Mouse (Mus musculus): ENCODE results near the gene Samd14.
"Not testable (repeated sequence)": the region's sequence is repeated elsewhere in the genome, so short reads cannot be mapped to it uniquely, and the experiment has no call there.

Gene Samd14

DNA sequence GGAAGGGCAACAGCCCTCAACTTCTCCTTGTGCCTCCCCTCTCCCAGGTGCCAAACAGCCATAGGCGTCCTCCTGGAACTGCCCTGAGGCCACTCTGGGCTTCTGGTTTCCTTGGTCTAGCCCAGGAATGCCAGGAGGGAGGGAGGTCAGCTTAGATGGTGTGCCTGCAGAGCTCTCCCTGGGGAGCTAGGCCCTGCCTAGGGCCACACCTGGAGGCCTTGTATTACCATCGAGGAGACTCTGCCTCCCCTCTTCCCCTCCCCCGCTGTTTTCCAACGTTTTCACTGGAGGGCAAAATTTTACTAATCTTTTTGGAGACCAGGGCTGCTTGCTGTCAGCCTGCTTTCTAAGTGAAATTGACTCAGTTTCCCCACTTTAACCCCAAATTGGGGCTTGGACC, 3.6 kb upstream of the Samd14 start:
- DNase-seq (ENCODE audit: low read depth, low spot score), result no peak

DNA sequence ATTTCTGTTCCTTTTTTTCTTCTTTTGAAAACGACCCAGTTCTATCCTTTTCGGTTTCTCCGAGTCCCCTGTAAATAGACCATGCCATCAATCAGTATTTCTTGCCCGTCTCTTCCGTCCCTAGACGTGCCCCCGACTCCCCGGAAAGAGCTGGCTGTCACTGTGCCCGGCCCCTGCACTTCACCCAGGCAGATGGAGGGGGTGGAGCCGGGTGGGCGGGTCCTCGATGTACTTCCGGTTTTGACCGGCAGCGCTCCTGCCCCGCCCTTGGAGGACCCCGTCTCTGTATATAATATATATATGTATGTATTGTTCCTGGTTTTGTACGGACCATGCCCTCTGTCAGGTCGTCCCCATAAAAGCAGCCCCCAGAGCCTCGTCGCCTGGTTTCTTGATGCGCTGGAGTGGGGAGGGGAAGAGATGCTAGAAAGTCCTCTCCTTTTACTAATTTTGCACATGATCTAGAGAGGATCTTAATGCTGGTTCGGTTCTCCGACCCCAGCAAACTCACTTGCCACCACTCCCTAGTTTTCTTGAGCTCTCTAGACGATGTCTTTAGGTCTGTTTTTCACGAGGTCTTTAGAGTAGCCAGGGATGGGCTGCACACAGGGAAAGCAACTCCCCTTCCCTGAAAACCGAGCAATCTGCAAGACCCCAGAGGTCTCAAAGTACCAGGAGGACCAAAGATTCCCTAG, 3.0 kb upstream of the Samd14 start:
- DNase-seq (ENCODE audit: low read depth, low spot score), result peak; percentile 66

DNA sequence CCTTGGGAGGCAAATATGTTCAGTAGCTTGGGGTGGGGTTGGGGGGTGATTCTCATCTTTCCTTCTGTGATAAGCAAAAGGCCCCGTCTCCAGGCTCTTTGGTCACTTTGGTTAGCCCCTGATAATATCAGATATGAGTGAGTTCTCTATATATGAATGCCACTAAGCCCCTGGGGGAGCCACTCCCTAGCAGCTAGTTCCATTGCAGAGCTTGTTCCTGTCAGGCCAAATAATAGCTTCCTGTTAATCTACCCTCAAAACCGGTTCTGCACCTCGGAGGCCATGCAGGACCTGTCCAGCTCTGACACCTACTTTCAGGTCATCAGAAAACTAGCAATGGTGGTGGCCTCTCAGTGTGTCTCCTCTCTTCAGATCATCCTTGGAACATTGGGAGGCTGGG, 2.3 kb upstream of the Samd14 start:
- no peak for DNase-seq (ENCODE audit: low read depth, low spot score)

DNA sequence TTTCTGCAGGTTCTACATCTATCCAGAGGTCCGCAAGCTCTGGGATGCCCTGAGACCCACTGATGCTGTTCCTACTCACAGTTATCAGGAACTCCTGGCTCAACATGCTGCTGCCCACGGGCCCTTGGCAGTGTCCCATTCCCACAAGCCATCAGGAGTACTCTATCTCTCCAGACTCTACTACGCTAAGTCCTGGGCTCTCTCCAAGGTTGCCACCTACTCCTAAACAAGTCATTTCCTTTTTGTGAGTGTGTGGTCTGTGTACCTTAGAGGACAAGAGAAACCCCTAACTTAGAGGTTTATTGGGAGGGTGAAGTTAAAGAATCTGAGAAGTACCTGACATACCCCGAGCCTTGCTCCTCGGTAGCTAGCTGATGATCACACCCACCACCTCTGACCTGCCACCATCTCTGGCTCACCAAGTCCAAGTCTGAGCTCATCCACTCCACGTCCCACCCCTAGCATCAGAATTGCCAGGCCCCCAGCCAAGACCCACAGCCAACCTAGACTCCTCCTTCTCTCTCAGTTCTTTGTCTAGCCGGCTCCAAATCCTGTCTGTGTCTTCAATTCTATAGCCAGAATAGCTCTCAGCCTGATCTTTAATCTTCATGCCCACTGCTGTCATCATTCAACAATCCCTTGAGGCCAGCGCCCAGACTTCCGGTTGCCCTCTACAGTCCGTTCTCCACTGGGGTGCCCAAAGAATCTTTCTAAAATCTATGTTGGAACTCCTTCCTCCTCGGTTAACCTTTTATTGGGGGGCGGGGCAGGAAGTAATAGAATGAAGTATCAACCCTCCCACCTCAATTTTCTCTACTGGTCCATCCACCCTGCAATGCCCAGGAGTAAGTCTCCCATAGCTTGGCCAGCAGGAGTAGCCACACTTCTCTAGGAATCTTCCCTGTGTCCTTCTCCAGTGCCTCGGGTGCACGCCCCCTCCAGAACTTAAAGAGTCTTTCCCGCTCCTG, 734 bp upstream of the Samd14 start:
- no peak for DNase-seq (ENCODE audit: low read depth, low spot score)

DNA sequence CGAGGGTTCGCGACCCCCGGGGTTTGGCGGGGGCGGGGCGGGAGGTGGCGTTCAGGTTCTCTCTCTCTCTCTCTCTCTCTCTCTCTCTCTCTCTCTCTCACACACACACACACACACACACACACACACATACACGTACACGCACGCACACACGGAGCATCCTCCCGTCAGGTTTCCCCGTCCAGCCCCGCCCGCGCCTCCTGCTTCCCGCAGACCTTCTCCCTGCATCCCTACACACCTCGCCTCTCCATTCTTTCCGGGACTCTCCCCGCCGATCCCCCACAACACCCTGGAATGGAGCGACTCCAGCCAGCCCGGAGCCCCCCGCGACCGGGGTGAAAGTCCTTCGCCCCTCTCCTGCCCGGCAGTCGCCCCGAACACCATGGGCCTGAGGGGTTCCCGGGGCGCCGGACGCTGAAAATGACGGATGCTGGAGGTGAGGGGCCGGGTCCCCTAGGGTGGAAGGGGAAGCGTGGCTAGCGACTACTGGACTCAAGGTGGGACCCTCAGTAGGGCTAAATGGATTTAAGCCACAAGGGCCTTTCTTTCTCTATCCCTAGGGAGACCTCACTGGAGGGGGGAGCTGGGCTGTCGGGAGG, 561 bp downstream of the Samd14 start:
- no peak for DNase-seq (ENCODE audit: low read depth, low spot score)

DNA sequence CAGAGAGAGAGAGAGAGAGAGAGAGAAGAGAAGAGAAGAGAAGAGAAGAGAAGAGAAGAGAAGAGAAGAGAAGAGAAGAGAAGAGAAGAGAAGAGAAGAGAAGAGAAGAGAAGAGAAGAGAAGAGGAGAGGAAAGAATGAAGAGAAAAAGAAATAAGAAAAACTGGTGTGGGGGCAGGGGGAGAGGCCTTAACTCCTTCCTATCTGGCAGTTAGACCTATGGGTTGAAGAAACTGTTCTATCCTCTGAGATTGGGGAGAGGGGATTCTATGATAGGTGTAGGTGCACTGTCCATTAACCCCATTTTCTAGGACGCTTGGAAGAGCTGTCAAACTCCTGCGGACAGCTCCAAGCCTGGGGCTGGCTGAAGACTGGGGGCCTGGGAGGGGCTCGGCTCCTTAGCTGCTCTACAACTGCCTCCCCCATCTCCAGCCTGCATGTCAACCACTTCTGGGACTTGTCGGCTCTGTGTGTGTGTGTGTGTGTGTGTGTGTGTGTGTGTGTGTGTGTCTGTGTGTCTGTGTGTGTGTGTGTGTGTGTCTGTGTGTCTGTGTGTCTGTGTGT, 1.2 kb downstream of the Samd14 start:
- DNase-seq (ENCODE audit: low read depth, low spot score), result not testable (repeated sequence)

DNA sequence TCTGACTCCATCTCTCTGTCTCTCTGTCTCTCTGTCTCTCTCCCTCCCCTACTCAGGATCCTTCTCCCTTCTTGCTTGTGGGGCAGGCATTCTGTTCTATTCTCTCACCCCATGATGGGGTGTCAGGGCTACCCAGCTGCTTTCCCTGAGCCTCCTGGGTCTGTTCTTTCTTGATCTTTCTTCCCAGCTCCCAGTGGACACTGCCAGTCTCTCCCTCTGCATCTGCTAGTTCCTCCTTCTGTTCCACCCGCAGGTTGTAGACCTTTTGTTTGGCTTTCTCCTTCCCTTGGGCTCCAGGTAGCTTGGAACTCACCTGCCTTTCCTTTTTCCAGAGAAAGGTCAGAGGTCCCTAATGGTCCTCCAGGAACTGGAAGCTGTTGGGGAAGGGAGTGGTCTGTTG, 1.7 kb downstream of the Samd14 start:
- DNase-seq (ENCODE audit: low read depth, low spot score), result no peak

DNA sequence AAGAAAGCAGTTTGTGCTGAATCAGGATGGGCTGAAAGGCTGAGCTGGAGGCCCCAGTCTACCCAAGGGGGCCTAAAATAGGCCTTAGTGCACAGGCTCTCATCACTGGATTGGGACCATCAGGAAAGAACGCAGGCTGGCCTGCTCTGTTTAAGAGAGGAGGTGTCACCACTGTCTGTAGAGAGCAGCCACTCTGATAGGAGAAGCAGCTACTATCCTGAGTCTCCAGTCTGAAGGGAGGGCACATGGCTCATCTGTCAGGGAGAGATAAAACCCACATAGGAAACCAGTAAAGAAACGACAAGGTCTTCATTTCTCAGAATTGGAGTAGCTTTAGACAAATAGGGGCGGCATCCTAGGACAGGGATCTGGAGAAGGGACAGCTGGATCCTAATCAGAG, 2.4 kb downstream of the Samd14 start:
- no peak for DNase-seq (ENCODE audit: low read depth, low spot score)

DNA sequence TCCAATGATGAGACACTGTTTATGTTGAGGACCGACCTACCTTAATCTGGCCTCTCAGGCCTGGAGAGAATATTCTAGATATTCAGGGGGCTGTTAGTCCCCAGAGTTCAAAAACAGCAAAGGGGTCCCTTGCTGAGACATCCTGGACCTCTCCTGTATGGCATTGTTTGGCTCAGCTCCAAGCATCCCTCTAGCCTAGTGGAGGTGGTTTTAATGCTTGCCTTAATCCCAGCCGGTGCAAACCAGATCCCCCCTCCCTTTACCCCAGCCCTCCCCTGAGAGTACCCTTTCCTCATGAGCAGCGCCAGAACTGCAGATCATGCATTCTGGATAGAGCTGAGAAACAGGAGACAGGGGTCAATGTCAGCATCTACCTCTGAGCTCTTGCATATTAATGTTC, 2.8 kb downstream of the Samd14 start:
- DNase-seq (ENCODE audit: low read depth, low spot score), result no peak

DNA sequence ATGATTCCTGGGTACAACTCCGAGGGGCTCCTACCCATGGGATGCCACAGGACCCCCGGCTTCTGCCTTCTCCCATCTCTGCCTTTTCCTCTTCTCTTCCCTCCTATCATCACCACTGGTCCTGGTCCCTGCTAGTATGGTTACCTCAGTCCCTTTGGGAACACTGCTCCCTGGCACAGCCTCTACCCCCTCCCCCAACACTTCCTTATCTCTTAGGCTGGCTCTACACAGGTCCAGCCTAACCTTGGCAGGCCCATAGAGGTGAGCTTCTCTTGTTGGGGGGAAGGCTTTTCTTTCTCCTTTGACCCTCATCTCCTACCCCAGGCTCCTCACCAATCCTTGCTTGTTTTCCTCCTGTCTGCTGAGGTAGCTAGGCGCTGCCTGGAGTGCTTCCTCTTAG, 5.8 kb downstream of the Samd14 start:
- no peak for DNase-seq (ENCODE audit: low read depth, low spot score)

DNA sequence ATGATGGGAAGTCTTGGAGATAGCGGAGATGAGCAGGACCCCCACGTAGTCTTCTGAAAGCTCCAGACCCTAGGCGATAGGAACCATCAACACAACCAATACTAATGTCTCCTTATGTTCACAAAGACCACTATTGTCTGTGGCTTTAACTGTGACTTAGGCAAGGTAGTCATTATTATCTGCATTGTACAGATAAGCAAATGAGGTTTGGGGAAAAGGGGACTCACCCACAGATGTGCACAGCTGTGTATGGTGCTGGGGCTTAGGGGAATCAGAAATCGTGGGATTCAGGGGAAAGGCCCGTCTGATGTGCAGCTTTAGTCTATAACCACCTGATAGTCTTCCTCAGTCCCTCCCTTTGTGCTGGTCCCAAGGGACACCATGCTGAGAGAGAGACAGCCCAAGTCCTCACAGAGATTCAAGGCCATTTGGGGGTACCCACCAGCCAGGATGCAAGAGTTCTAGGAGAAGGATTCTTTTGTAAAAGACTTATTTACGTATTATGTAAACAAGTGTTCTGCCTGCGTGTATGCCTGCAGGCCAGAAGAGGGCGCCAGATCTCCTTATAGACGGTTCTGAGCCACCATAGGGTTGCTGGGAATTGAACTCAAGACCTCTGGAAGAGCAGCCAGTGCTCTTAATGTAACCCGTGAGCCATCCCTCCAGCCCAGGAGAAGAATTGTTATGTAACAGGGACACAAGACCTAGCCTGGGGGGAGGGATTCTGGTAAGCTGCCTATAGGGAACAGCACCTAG, 12.7 kb downstream of the Samd14 start:
- DNase-seq (ENCODE audit: low read depth, low spot score), result no peak

DNA sequence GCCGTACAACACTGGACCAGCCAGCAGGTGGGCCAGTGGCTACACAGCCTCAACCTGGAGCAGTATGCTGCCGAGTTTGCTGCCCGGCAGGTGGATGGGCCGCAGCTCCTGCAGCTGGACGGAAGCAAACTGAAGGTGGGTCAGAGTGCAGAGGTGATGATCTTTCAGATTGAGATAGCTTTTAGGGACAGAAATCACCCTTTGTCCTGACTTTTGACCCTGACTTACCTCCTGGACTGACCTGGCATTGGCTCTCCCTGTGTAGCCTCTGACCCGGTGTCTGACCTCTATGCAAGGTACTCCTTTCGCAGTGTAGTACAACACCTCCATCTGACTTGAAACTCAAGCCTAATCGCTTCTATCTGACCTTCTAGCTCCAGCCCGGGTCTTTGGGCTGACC, 13.8 kb downstream of the Samd14 start:
- DNase-seq (ENCODE audit: low read depth, low spot score), result no peak

DNA sequence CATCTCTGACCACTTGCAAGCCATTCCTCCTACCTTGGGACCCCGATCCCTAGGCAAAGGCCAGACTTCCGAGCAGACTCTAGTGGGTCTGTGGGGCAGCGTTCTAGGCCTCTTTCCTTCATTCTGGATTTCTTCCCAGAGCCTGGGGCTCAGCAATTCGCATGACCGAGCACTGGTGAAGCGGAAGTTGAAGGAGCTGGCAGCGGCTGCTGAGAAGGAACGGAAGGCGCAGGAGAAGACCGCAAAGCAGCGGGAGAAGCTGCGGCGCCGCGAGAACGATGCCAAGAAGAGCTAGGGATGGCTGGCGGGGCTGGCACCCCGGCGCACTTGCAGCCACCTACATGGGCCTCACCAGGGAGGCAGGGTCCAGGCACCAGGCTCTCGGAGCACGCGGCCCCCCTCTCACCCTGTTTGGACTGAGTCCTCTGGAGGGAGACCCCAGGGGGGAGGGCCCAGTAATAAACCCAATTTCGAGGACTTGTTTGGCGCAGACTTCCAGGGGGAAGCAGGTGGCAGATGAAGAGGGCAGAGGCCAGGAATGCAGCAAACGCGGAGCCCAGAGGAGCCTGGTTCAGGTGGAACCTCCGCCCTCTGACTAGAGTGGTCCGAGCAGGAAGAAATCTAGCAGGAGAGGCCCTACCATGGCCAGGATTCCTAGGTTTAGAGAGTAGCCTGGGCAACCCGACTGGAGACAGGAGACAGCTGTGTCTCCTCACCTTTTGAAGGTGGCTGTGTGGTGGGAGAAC, 14.9 kb downstream of the Samd14 start:
- no peak for DNase-seq (ENCODE audit: low read depth, low spot score)

DNA sequence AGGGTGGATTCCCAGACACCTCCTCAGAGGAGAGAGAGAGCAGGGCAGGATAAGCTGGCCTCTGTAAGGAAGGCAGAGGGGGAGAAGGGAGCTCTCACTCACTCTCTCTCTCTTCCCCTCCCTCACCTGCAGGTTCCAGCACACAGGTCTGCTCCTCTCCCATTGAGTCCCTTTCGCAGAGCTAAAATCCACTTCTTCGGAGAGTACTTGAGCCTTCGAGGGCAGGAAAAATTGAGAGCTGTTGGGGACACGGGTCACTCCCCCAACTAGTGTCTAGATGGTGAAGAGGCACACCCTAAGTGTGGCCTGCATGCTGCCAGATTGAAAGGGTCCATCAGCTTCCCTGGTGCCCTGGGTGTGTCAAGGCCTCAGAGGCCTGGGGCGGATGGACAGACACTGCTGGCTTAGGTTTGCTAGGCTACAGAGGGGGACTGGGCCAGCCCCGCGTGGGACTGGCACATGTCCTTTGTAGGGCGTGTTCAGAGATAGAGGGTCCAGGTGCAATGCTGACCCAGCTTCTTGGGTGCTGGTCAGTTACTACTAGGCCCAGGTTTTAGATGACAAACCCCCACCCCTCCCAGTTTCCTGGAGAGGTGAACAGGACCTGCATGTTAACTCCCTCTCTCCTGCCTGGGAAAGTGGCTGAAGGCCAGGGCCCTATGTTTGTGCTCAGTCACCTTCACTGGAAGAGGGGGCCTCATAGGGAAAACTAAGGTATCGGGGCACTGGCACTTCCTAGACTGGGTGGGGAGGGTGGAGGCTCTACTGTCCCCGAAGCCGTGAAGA, 15.7 kb downstream of the Samd14 start:
- no peak for DNase-seq (ENCODE audit: low read depth, low spot score)

DNA sequence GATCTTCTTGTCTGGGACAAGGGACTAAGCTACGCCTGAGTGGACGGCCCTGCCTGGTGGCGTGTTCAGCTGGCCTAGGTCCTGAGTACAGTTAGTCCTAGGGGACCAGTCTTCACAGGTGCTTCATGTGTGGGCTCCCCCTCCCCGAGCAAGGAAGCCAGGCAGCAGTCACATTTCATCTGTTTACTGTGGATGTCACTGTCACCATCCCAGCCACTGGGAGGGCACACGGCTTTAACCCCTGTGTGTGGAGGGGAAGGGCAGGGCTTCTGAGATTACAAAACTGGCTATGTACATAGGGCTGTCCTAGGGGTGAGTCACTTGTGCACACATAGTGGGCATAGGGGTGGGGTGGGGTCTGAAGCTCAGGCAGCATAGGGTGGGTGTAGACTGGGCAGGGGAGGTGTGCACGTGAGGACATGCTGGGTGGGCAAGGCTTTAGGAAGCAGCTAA, 16.4 kb downstream of the Samd14 start:
- no peak for DNase-seq (ENCODE audit: low read depth, low spot score)

DNA sequence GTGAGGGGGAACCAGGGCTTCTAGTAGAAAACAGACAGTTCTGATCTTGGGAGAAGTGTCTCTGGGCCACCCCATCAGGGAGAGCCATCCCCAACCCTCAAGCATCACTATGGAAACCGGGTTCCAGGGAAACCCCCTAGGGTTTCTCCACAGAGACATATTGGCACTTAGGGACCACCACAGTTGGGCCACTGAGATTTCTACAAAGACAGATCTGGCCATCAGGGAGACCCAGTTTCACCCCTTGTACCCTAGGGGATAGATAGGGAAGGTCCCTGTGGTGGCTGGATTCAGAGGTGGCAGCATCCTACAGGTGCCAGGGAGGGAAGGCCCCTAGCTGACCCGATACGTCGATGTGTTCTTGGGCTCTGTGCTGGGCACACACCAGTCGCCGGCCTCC, 17.2 kb downstream of the Samd14 start:
- DNase-seq (ENCODE audit: low read depth, low spot score), result no peak

DNA sequence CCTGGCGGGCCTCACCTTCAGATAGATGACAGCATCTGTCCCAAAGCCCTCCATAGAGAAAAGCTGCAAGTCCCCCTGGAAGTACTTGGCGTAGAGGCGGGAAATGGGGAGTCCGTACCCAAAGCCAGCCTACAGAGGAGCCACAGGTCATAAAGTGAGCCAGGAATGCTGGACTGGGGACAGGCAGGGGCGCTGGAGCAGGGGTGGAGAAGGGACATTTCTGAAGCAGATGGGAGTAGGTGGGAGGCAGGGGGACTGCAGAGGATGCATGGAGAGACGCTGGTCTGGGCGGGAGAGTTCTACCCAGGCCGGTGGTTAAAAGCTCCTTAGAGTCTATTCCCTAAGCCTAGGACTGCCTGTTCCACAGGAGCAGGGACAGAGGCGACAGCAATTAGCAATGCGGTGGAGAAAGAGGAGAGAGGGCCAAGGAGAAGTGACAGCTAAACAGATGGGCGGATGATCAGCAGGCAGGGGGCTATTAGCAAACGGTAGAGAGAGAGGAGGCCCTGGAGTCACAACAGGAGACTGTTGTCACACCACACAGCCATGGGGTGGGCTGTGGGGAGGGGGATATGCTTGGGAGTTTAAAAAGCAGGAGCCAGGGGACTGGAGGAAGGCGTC, 18.3 kb downstream of the Samd14 start:
- DNase-seq (ENCODE audit: low read depth, low spot score), result no peak

DNA sequence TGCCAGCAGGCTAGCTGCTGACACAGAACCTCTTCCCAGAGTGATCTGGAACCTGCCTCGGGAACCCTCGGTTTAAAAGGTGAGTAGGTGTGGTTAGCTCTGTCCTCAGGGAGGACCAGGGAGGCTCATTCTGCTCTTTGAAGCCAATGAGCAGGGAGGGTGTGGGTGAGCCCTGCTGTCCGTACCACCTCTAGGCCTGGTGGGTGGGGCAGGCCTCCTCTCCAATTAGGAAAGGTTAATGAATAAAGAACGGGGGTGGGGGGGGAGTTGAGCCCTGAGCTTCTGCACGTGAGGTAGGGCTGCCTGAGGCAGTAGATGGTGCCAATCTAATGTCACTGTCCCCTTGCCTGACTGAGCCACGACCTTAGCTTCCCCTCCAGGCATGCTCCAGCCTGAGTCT, 23.3 kb downstream of the Samd14 start:
- DNase-seq (ENCODE audit: low read depth, low spot score), result no peak

DNA sequence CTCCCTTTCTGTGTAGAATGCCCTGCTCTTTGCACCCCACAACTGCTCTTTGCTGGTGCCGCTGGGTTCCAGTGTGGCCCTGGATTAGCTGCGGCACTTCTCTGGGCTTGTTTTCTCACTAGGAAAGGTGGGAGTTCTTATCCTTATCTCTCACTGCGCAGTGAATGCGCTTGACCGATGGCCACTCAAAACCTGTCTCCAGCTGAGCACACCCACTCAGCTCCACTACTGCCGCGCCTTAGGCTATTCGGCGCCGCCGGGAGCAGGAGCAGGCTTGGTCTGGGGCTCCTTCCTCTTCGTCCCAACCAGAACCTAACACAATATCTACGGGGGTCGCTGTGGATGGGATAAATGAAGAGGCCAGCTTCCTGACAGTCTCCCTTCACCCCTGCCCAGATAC, 23.9 kb downstream of the Samd14 start:
- DNase-seq (ENCODE audit: low read depth, low spot score), result no peak

DNA sequence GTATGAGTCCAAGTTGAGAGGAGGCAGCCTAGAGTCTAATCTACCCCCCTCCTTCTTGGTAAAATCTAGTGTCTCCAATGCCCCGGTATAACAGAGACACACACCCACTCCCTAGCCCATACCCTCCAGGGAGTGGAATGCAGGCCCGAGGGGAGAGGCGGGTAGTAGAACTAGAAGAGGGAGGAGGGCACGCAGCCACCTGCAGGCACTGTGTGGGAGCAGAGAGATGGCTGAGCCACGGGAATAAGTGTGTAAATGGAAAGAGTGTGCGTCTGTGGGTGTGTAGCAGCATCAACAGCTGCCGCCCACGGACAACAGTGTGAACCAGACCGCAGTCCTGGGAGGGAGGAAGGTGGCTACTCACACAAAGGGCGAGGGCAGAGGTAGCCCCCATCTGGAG, 25.2 kb downstream of the Samd14 start:
- no peak for DNase-seq (ENCODE audit: low read depth, low spot score)
